Mouse (Mus musculus) ovary, postnatal 36 days (tissue): Measurements from ENCODE around the gene Fli1.
A peak's percentile ranks its signal among the peaks of the same experiment; 100 is the strongest.

ENCODE experiments used
- DNase-seq: peaks from one replicate; pipeline ENCODE4 v3.0.0; 2022; ENCODE audit warnings: low spot score, mixed read lengths

Fli1 gene

DNA sequence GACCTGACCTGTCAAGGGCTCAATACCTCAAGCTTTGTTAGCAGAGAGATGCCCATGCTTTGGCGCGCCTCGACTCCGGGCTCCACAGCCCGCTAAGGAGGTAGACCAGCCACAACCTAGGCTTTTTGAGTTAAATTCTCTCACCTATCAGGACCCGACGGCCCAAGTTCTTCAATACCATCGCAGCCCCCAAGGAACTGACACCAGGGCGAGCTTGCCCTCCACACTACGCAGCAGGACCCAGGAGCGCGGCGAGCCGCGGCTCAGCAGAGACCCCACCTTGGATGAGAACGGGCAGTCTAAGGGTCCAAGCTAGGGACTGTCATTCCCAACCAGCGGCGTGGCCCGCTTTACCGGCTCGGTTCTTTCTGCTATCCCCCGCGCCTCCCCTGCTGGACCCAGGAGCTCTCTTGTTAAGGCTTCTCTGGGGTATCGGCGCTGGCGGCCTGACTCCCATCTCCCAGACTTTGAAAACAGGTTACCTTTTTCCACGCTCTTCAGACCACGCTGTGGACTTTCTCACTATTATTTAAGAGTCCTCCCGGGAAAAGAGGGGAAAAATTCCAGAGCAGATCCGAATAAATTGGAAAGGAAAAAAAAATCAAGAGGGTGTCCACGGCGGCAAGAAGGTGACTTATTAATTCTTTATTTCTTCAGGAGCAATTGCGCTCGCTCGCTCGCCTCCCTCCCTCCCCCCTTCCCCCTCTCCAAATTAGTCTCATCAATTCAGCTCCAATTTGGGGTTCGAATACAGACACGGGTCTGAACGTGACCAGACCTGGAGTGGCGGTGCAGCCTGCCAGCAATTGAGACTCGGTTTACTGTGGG lies at the start of gene Fli1:
Gene Fli1, minus strand, starts transcription at position 650 of the 828 bp plus-strand sequence.
- DNase-seq: peak; percentile 16

- DNase-seq: peak; percentile 44
Observed at GRCm38 (mm10) chr9:32591732-32592582, 49.3 kb upstream of the Fli1 start.

- DNase-seq: no peak
Observed at GRCm38 (mm10) chr9:32590571-32590970, 47.9 kb upstream of the Fli1 start.

DNA sequence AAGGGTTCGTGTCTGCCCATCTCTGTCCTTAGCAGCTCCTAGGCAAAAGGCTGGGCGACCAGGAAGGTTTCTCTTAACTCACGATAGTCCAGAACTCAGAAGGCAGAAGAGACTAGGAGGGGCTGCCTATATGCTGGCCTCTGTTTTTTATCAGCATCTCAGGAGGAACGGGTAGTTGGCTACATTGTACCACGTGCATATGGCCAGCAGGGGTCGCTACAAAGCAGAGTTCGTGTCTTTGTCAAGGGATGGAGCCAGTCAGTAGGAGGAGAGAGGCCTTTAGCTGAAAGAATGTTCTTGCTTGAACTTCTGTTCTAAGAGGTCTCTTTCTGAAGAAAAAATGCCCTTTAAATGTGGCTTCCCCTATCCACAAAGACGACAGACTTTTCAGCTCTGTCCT lies 47.2 kb upstream of the Fli1 start:
- DNase-seq: peak; percentile 75

DNA sequence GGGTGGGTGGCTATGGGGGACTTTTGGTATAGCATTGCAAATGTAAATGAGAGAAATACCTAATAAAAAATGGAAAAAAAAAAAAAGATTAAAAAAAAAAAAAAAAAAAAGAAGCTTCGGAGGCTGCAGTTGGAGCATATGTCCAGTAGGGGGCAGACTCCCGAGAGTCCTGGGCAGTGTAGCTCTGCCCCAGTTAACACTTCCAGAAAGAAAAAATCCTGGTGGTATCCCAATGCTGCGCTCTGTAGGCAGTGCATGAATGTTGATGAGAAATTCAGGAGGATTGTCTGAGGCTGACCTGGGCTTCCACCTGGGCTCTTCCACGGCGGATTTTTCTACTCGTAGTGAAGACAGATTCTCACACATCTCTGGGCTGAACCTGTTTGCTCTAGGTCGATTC lies 42.7 kb upstream of the Fli1 start:
- DNase-seq: no peak

GRCm38 (mm10) chr9:32583905-32584304 lies 41.2 kb upstream of the Fli1 start:
- DNase-seq: no peak

- DNase-seq: no peak
Observed at GRCm38 (mm10) chr9:32581851-32582573, 39.4 kb upstream of the Fli1 start.

- no peak for DNase-seq
Observed at GRCm38 (mm10) chr9:32578411-32578810, 35.8 kb upstream of the Fli1 start.

DNA sequence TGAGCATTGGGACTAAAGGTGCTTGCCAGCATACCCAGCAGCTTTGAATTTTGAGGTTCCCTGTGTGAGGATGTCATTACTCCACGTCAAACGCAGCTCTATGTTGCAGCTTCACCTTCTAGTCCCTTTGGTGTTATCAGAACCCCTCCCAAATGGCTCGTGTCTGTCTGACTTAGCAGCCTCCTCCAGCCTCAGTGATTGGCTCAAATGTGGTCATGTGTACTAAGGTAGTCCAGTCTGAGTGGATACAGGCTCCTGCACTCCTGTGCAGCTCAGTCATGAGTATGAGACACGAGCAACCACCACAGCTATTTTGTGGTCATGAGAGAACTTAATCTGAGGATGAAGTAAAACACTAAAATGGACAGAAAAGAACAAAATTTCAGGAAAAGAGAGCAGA lies 31.0 kb upstream of the Fli1 start:
- no peak for DNase-seq

DNA sequence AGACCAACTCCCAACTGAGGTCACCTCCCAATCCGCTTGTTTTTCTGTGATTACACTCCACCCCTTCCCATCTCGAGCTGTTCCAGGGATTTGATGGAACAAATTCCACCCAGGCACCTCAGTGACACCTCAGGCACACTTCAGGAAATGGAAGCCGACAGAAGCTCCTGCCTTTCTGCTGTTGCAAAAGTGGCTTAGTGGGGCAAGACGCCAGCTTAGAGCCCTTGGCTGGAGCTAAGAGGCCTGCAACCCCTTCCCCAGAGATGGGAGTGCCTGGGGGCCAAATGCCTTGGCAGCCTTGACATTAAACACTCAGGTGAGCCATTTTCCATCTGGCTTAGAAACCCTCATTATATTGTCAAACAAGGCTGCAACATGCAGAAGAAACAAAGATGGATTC lies 29.0 kb upstream of the Fli1 start:
- DNase-seq: no peak

DNA sequence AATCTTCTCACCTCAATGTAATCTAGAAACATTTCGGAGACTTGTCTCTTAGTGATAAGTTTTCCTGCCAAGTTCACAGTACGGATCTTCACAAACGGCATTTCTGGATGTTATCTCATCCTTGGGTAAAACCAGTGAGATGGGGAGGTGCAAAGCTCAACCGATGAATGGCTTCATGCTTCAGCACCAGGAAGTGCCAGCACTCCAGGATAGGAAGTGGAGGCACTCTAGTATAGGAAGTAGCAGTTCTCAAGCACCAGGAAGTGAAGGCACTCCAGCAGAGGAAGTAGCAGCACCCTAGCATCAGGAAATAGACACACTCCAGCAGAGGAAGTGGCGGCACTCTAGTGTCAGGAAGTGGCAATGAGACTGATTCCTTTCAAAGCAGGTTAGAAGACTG lies 27.9 kb upstream of the Fli1 start:
- no peak for DNase-seq

- no peak for DNase-seq
Observed at GRCm38 (mm10) chr9:32569261-32569660, 26.6 kb upstream of the Fli1 start.

GRCm38 (mm10) chr9:32567603-32568002 lies 24.9 kb upstream of the Fli1 start:
- no peak for DNase-seq

GRCm38 (mm10) chr9:32565309-32565708 lies 22.6 kb upstream of the Fli1 start:
- DNase-seq: no peak

GRCm38 (mm10) chr9:32562837-32563236 lies 20.2 kb upstream of the Fli1 start:
- DNase-seq: no peak

DNA sequence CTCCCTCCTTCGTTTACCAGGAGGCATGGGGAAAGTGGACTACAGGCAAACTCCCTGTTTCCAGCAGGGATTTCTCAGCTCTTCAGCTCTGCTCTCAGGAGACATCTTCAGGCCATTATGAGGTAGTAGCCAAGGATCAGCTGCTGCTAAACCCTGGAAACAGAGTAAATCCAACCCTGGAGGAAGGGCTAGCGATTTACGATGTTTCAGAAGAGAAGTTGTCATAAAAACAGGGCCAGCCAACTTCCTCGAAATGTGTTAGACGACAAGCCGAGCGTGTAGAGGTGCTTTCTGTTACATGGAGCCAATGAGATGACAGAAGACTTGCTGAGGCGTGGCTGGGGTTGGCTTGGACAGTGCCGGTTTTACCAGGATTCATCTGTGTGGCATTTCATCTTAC lies 19.7 kb upstream of the Fli1 start:
- DNase-seq: no peak

GRCm38 (mm10) chr9:32561190-32561890 lies 18.7 kb upstream of the Fli1 start:
- no peak for DNase-seq

DNA sequence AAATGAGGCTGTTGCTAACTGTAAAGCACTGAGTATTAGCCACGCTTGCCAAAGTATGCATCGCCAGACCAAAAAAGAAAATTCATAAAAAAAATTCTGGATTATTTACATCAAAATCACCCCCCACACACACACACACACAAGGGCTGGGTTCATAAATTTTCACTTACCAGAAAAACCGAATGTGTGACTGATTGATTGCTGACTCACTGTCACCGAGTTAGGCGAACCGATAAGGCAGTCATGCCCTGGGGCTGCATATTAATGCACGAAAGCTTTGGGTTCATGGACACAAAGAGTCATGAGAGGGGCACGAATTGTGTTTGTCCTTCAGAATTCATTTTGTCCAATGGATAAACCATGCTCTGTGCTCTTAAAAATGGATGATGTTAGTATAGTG lies 17.2 kb upstream of the Fli1 start:
- DNase-seq: no peak

- DNase-seq: no peak
Observed at GRCm38 (mm10) chr9:32559454-32559853, 16.8 kb upstream of the Fli1 start.

DNA sequence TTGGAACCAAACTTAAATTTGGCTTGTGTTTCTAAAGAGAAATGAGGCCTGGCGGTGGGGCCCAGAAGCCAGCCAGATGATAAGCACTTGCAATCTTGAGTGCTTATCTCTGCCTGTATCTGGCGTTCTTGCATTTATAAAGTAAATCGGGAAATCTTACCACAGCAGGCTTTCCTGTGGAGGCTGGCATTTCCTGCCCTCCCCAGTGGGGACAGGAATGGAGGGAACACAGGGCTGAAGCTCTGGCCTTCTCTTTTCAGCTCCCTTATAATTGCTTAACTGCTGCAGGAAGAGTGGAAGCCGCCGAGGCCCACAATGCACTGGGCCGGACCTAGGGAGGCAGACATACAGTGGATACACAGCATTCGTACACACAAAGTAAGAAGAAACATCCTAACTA lies 13.7 kb upstream of the Fli1 start:
- no peak for DNase-seq

GRCm38 (mm10) chr9:32555279-32555678 lies 12.6 kb upstream of the Fli1 start:
- DNase-seq: no peak

DNA sequence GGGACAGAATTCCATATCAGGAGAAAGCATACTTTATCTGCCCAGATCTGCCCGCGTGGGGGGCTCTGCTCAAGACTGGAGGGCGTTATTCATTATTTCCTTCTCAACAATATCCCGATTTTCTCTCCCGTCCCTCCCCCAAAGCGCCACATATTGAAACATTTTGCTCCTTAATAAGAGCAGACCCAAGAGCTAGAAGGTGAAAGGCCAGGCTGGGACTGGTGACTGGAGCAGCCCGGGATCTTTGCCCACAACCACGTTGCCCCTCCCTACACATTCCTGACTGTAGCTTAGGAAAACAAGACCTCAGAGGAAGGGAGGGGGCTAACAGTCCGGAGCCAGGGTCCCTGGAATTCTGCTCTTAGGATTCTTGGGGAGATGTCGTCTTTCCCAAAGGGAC lies 7.9 kb upstream of the Fli1 start:
- no peak for DNase-seq
